In genomic region chr1:170109776-170110515, GRCm38 (mm10) we compare ENCODE assay signal across 8 mouse cellular contexts. TPM values are rescaled to one million over a fixed set of nuclear protein-coding genes. Genes with fewer than 3 reads are reported as not detected.
A peak's percentile ranks its signal among the peaks of the same experiment; 100 is the strongest.
DNase-seq lines count a peak whose midpoint lies in the region; ATAC-seq and TF ChIP-seq lines count a peak whose summit lies in the region.

No protein-coding gene starts in this region.

- H3K9ac ChIP-seq in heart, adult 2 months (ENCODE audit: low read depth, low read length): peak overlapping the region; percentile 58
- peak overlapping the region; percentile 45 for H3K9ac ChIP-seq in stomach, embryonic 14.5 days (replicated peaks; ENCODE audit: low read depth, low read length)

- no peaks in the 10 kb centered on the region for H3K27me3 ChIP-seq in heart, adult 2 months (ENCODE audit: control insufficient read depth, insufficient read depth, low read length)
- H3K27me3 ChIP-seq in stomach, embryonic 14.5 days (ENCODE audit: control insufficient read depth, insufficient read depth, low read length): no peaks in the 10 kb centered on the region

- WGBS in heart, adult 2 months: 71% methylated on average over 19 of the region's 19 CpGs
- WGBS in stomach, embryonic 14.5 days: 57% methylated on average over 19 of the region's 19 CpGs

- intact Hi-C loops in heart, adult 2 months (cut with DNase I): loop anchor here (5.0 kb wide), 1 partner anchor 103 kb away; no protein-coding TSS in a partner anchor

- TF ChIP-seq CTCF in heart, adult 2 months (IDR thresholded peaks at IDR 0.05): no peak

- TF ChIP-seq POLR2A in heart, adult 2 months (IDR thresholded peaks at IDR 0.05; ENCODE audit: insufficient read depth, low read depth, low read length): no peak

- H3K4me2 ChIP-seq in stomach, embryonic 14.5 days (replicated peaks; ENCODE audit: low read depth, low read length): peak overlapping the region; percentile 45

- no peaks in the 10 kb centered on the region for H3K36me3 ChIP-seq in heart, adult 2 months (ENCODE audit: control insufficient read depth, insufficient read depth, low read length)
- no peaks in the 10 kb centered on the region for H3K36me3 ChIP-seq in stomach, embryonic 14.5 days (ENCODE audit: control insufficient read depth, insufficient read depth, low read length)

- DNase-seq in layer of hippocampus, postnatal 10 days (ENCODE audit: low spot score in 2 of 2): peak; percentile 14 to 21
- no peak for DNase-seq in layer of hippocampus, postnatal 36 days
- DNase-seq in embryo, embryonic 9.5 days (ENCODE audit: extremely low spot score): peak; percentile 9
- DNase-seq in heart, adult 2 months: peak; percentile 49 to 55
- DNase-seq in kidney, postnatal 10 days: peak; percentile 42
- no peak for DNase-seq in thymus, postnatal 10 days (ENCODE audit: low spot score in 2 of 2)

- no peaks in the 10 kb centered on the region for H3K79me2 ChIP-seq in heart, adult 2 months (replicated peaks; ENCODE audit: control insufficient read depth, insufficient read depth, low read length)

- ATAC-seq in stomach, embryonic 14.5 days (ENCODE audit: insufficient number of reproducible peaks, insufficient read depth, low FRiP score, low read depth): peak; percentile 64; the same call in 1 of the 2 replicates
- no peak for ATAC-seq in inflammation-experienced regulatory T-cells, adult 6 months

- peaks cover 3% of the 10 kb centered on the region for H3K4me1 ChIP-seq in heart, adult 2 months (ENCODE audit: control insufficient read depth, insufficient read depth, low read length)
- peaks cover 10% of the 10 kb centered on the region; the same call in 1 of the 2 replicates for H3K4me1 ChIP-seq in stomach, embryonic 14.5 days (ENCODE audit: control insufficient read depth, insufficient read depth, low read length)

- TF ChIP-seq EP300 in heart, adult 2 months (IDR thresholded peaks at IDR 0.05; ENCODE audit: insufficient read depth, low read depth, low read length): no peak

- H3K27ac ChIP-seq in heart, adult 2 months: peak overlapping the region; percentile 71
- peak overlapping the region; percentile 97 for H3K27ac ChIP-seq in stomach, embryonic 14.5 days (ENCODE audit: low read length)

- H3K4me3 ChIP-seq in heart, adult 2 months: peak overlapping the region; percentile 43
- peak overlapping the region; percentile 29 for H3K4me3 ChIP-seq in stomach, embryonic 14.5 days (ENCODE audit: low read depth, low read length)

- H3K9me3 ChIP-seq in stomach, embryonic 14.5 days (ENCODE audit: control insufficient read depth, low read depth, low read length): no peaks in the 10 kb centered on the region

RNA-seq across cellular contexts. Expression of gene Ddr2, which starts 0.6 kb away (rescaled TPM):
- 1 to 10 TPM; 7.4 to 7.7 TPM for total RNA-seq in layer of hippocampus, postnatal 10 days (2021)
- 1 to 10 TPM; 4.6 to 7.7 TPM for total RNA-seq in layer of hippocampus, postnatal 36 days (2021)
- 10 to 100 TPM; 21.9 to 22.5 TPM for total RNA-seq in heart, adult 2 months (2021)
- polyA plus RNA-seq in heart, adult 2 months (2012; rRNA removed): 10.3 and 22.8 TPM in 2 replicates
- 60.4 and 62.2 TPM in 2 replicates for polyA plus RNA-seq in stomach, embryonic 14.5 days (2014; fragmentation: Nextera tagmentation; extraction: Ambion mirVana)
- under 1 TPM in 2 of 3 experiments, not detected in 1; 0.04 to 0.07 TPM for polyA plus RNA-seq in inflammation-experienced regulatory T-cells, adult 6 months (2017; shearing (Covaris generic))

Comparison
In these comparisons a context has a peak if more than half of its experiments do, and no peak if none do; other contexts are left out.
1. DNase-seq: peak in layer of hippocampus, postnatal 10 days (2 of 2), embryo, embryonic 9.5 days (single experiment), heart, adult 2 months (2 of 2) and kidney, postnatal 10 days (single experiment); none in layer of hippocampus, postnatal 36 days (0 of 2) and thymus, postnatal 10 days (0 of 2).